Mouse (Mus musculus) erythroblast, embryonic 14.5 days (primary cell): ENCODE results near the gene Shank2.

Source experiments
- GATA1 ChIP-seq: IDR thresholded peaks from 2 replicates; pipeline ENCODE4 v1.6.1; 2012; ENCODE audit warnings: low read length, inconsistent platforms, mixed read lengths
- TAL1 ChIP-seq: IDR thresholded peaks from 3 replicates; pipeline ENCODE4 v1.6.1; 2012; ENCODE audit warnings: low read length, inconsistent platforms, mixed read lengths

- TF ChIP-seq GATA1 (no peak), TAL1 (no peak)
Observed at GRCm38 (mm10) chr7:144389704-144390103, 388.0 kb downstream of the Shank2 start.
